Mouse (Mus musculus) heart, adult 2 months (tissue): ENCODE results near the gene Atp13a1.

Source experiments
- CTCF ChIP-seq: fragments of 200-600 bp; IDR thresholded peaks from 2 replicates; pipeline ENCODE4 v1.8.1; 2022; ENCODE audit warnings: antibody characterized with exemption, mild to moderate bottlenecking, moderate library complexity
- EP300 ChIP-seq: fragments of 200-500 bp; IDR thresholded peaks from 2 replicates; pipeline ENCODE4 v1.6.1; 2011; ENCODE audit warnings: low read depth, low read length, control low read depth; ENCODE audit not compliant: insufficient read depth
- POLR2A ChIP-seq: fragments of 200-500 bp; IDR thresholded peaks from 2 replicates; pipeline ENCODE4 v1.6.1; 2011; ENCODE audit warnings: mild to moderate bottlenecking, low read depth, low read length, control low read depth; ENCODE audit not compliant: insufficient read depth

DNA sequence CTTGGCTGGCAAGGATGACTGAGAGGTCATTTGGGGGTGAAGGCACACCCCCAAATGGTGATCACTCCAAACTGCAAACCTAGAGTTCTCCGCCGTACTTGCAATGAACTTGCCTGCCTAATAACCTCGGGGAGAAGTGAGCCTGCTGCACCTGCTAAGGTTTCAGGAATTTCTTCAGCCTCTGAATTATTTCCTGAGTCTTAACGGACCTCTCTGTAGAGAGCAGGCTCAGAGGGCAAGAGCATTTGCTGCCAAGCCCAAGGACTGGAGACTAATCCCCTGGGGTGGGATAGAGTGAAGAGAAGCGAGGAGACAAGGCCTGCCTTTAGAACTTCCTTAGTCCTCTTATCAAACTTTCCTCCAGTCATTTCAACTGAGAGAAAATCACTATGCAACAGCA lies 1.2 kb upstream of the Atp13a1 start:
- TF ChIP-seq CTCF: no peak
- no peak for TF ChIP-seq POLR2A
- no peak for TF ChIP-seq EP300
